Mouse (Mus musculus) limb, embryonic 14.5 days (tissue): ENCODE measurements around the gene Zdhhc12. TPM values are rescaled to one million over a fixed set of nuclear protein-coding genes. Genes with fewer than 3 reads are reported as not detected.

Experiments used
- ATAC-seq: fragments of 200-750 bp; cut with Nextera tagmentation; 2 replicates; pipeline ENCODE4 v1.8.0; 2017; ENCODE audit warnings: low read depth, moderate number of reproducible peaks, moderate TSS enrichment; ENCODE audit not compliant: low FRiP score
- DNase-seq: peaks from one replicate; pipeline ENCODE4 v3.0.0-alpha.2; 2015; ENCODE audit warnings: low spot score
- H3K27ac ChIP-seq: fragments of 300-500 bp; sonication (generic); replicated peaks from 2 replicates; pipeline ENCODE4 v1.5.1; 2014; ENCODE audit warnings: low read depth, mild to moderate bottlenecking, low read length, moderate library complexity, mixed read lengths
- H3K27me3 ChIP-seq: fragments of 300-500 bp; sonication (generic); 2 replicates; pipeline ENCODE4 v1.6.1; 2014; ENCODE audit warnings: low read length, mixed read lengths; ENCODE audit not compliant: control insufficient read depth, insufficient read depth
- H3K36me3 ChIP-seq: fragments of 300-500 bp; sonication (generic); 2 replicates; pipeline ENCODE4 v1.6.1; 2014; ENCODE audit warnings: mild to moderate bottlenecking, low read length, moderate library complexity, mixed read lengths; ENCODE audit not compliant: control insufficient read depth, insufficient read depth
- H3K4me1 ChIP-seq: fragments of 300-500 bp; sonication (generic); 2 replicates; pipeline ENCODE4 v1.6.1; 2014; ENCODE audit warnings: antibody characterized with exemption, low read length, mixed read lengths; ENCODE audit not compliant: control insufficient read depth, insufficient read depth
- H3K4me2 ChIP-seq: fragments of 300-500 bp; sonication (generic); replicated peaks from 2 replicates; pipeline ENCODE4 v1.6.1; 2014; ENCODE audit warnings: low read depth, mild to moderate bottlenecking, low read length, moderate library complexity; ENCODE audit not compliant: severe bottlenecking
- H3K4me3 ChIP-seq: fragments of 300-500 bp; sonication (generic); replicated peaks from 2 replicates; pipeline ENCODE4 v1.5.1; 2014; ENCODE audit warnings: low read length
- H3K9ac ChIP-seq: fragments of 300-500 bp; sonication (generic); 2 replicates; pipeline ENCODE4 v1.6.1; 2014; ENCODE audit warnings: mild to moderate bottlenecking, low read depth, low read length, moderate library complexity; ENCODE audit not compliant: severe bottlenecking
- H3K9me3 ChIP-seq: fragments of 300-500 bp; sonication (generic); 2 replicates; pipeline ENCODE4 v1.6.1; 2016; ENCODE audit warnings: low read length; ENCODE audit not compliant: control insufficient read depth
- POLR2A ChIP-seq: fragments of 200-500 bp; IDR thresholded peaks from 2 replicates; pipeline ENCODE4 v1.8.0; 2012; ENCODE audit warnings: inconsistent platforms, mild to moderate bottlenecking, moderate library complexity, borderline replicate concordance; ENCODE audit not compliant: insufficient read depth, insufficient read length; ENCODE audit errors: extremely low read depth
- WGBS: fragments of 180-500 bp; shearing (Covaris S2); extraction: QIAGEN DNeasy Blood & Tissue Kit; methylation state at CpG from one replicate; pipeline ENCODE4 v1.1.7; 2014; 5-methylcytosine and 5-hydroxymethylcytosine counted together
- polyA plus RNA-seq, 2 experiments: library from polyadenylated mRNA; depleted of rRNA in 1 of 2; stranded (reverse) in 1 of 2; unstranded in 1 of 2; fragments of >200 nt; fragmentation: Nextera tagmentation in 1 of 2; extraction: Ambion mirVana in 1 of 2; gene quantifications; 2 replicates each; pipeline versions ENCODE4 v1.2.1 to v1.2.3; 2012 to 2014

The Zdhhc12 gene
- polyA plus RNA-seq, 2 experiments, result 21.9 to 53.2 TPM

- ATAC-seq (no peak), DNase-seq (no peak)
- no peak for TF ChIP-seq POLR2A
- Histone ChIP-seq H3K4me2 (peak overlapping the region; percentile 40), H3K4me3 (peak overlapping the region; percentile 10; the same call in 1 of the 2 replicates), H3K27me3 (no peaks in the 10 kb centered on the region), H3K4me1 (no peaks in the 10 kb centered on the region), H3K9me3 (no peaks in the 10 kb centered on the region), H3K27ac (no peak overlapping the region), H3K9ac (peak overlapping the region; percentile 28; the same call in 1 of the 2 replicates), H3K36me3 (peaks cover 5% of the 10 kb centered on the region; the same call in 1 of the 2 replicates)
- 8% methylated on average over 12 of the region's 12 CpGs for WGBS
These were observed 8.8 kb downstream of the Zdhhc12 start for GRCm38 (mm10) chr2:30084632-30085031.

GRCm38 (mm10) chr2:30084113-30084512, 9.3 kb downstream of the Zdhhc12 start:
- ATAC-seq (no peak), DNase-seq (no peak)
- peak overlapping the region; percentile 40 for H3K4me2 ChIP-seq
- no peaks in the 10 kb centered on the region for H3K9me3 ChIP-seq
- no peak overlapping the region for H3K27ac ChIP-seq
- H3K4me1 ChIP-seq, result no peaks in the 10 kb centered on the region
- no peak for TF ChIP-seq POLR2A
- 0 out of 2 replicates have a peak overlapping the region, but pooled peaks have one; percentile 28 for H3K9ac ChIP-seq
- H3K27me3 ChIP-seq, result no peaks in the 10 kb centered on the region
- WGBS, result 42% methylated on average over 5 of the region's 5 CpGs
- peaks cover 5% of the 10 kb centered on the region; the same call in 1 of the 2 replicates for H3K36me3 ChIP-seq
- peak overlapping the region; percentile 10; the same call in 1 of the 2 replicates for H3K4me3 ChIP-seq

- Histone ChIP-seq H3K36me3 (no peaks in the 10 kb centered on the region), H3K4me2 (no peak overlapping the region), H3K9ac (no peak overlapping the region), H3K27ac (no peak overlapping the region), H3K4me3 (no peak overlapping the region), H3K9me3 (no peaks in the 10 kb centered on the region), H3K4me1 (peaks cover 9% of the 10 kb centered on the region; the same call in 1 of the 2 replicates), H3K27me3 (no peaks in the 10 kb centered on the region)
- no peak for DNase-seq
- TF ChIP-seq POLR2A, result no peak
- WGBS, result 84% methylated on average over 15 of the region's 15 CpGs
- ATAC-seq, result no peak
These were observed 13.2 kb downstream of the Zdhhc12 start for GRCm38 (mm10) chr2:30080181-30080800.

GRCm38 (mm10) chr2:30078760-30079159, 14.7 kb downstream of the Zdhhc12 start:
- no peak for TF ChIP-seq POLR2A
- WGBS, result 62% methylated on average over 4 of the region's 4 CpGs
- H3K4me3 ChIP-seq, result 0 out of 2 replicates have a peak overlapping the region, but pooled peaks have one; percentile 59

GRCm38 (mm10) chr2:30078349-30078712, 15.1 kb downstream of the Zdhhc12 start:
- peak overlapping the region; percentile 79 for H3K27ac ChIP-seq
- no peaks in the 10 kb centered on the region for H3K9me3 ChIP-seq
- H3K4me2 ChIP-seq, result peak overlapping the region; percentile 97
- DNase-seq (peak; percentile 27), ATAC-seq (no peak)
- peak overlapping the region; percentile 56; the same call in 1 of the 2 replicates for H3K9ac ChIP-seq
- no peaks in the 10 kb centered on the region for H3K27me3 ChIP-seq
- H3K4me1 ChIP-seq, result peaks cover 9% of the 10 kb centered on the region; the same call in 1 of the 2 replicates
- H3K4me3 ChIP-seq, result peak overlapping the region; percentile 59
- TF ChIP-seq POLR2A, result no peak
- 0 out of 2 replicates have a peak, but pooled peaks cover 10% of the 10 kb centered on the region for H3K36me3 ChIP-seq
- WGBS, result 14% methylated on average over 10 of the region's 10 CpGs

More at GRCm38 (mm10) chr2:30078760-30079159, 14.7 kb downstream of the Zdhhc12 start:
- ATAC-seq, result no peak
- DNase-seq, result no peak
- peaks cover 9% of the 10 kb centered on the region; the same call in 1 of the 2 replicates for H3K4me1 ChIP-seq
- H3K9me3 ChIP-seq, result no peaks in the 10 kb centered on the region
- H3K27ac ChIP-seq, result peak overlapping the region; percentile 79
- no peaks in the 10 kb centered on the region for H3K27me3 ChIP-seq
- H3K9ac ChIP-seq, result 0 out of 2 replicates have a peak overlapping the region, but pooled peaks have one; percentile 56
- 0 out of 2 replicates have a peak, but pooled peaks cover 5% of the 10 kb centered on the region for H3K36me3 ChIP-seq
- H3K4me2 ChIP-seq, result peak overlapping the region; percentile 97; the same call in 1 of the 2 replicates
